Mouse (Mus musculus): ENCODE results near the gene Slc12a7. TPM values are rescaled to one million over a fixed set of nuclear protein-coding genes. Genes with fewer than 3 reads are reported as not detected.
A peak's percentile ranks its signal among the peaks of the same experiment; 100 is the strongest.
"Not testable (repeated sequence)": the region's sequence is repeated elsewhere in the genome, so short reads cannot be mapped to it uniquely, and the experiment has no call there.

Gene Slc12a7
- polyA plus RNA-seq, 1 experiment from 2014 or later = 9.2 TPM

DNA sequence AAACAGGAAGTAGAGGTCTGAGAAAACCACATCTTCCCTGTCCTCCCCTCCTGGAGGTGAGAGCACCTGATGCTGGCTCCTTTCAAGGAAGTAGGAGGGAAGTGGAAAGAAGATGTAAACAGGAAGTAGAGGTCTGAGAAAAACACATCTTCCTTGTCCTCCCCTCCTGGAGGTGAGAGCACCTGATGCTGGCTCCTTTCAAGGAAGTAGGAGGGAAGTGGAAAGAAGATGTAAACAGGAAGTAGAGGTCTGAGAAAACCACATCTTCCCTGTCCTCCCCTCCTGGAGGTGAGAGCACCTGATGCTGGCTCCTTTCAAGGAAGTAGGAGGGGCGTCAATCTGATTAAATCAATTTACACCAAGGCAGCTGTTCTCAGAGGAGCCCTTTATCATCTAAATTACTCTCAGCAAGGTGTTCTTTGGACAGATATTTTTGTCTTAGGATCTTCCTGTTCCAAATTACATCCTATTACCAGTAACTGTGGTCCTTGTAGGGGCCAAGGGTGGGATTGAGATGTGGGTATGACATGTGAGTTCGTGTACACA, 7.6 kb downstream of the Slc12a7 start:
- not testable (repeated sequence) for H3K4me3 ChIP-seq (replicated peaks); H3K9me3 ChIP-seq (replicated peaks); H3K9ac ChIP-seq; H3K36me3 ChIP-seq (replicated peaks); H3K27me3 ChIP-seq; H3K27ac ChIP-seq (replicated peaks); H3K4me1 ChIP-seq (replicated peaks); ATAC-seq (ENCODE audit: insufficient read depth); H3K4me2 ChIP-seq
- WGBS (ENCODE audit: insufficient replicate concordance) = 35% methylated on average over 2 of the region's 2 CpGs

DNA sequence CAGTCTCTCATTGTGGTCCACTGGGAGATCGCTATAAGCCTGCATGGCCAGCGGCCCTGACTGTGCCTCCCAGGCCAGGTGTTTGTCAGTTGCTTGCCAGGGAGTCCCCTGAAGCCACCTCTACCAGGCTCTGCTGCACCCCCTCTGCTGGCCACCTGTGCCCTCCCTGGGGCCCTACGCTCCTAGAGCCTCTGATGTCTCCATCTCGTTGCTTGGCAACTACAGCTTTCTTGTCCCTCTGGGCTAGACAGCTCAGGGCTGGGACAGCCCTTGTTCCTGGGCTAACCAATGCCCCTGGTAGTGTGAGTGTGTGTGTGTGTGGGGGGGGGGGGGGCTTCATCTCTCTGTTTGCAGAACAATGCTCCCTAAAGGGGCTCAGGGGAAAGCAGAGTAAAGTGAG, 10.1 kb downstream of the Slc12a7 start:
- Histone ChIP-seq H3K4me3 (replicated peaks) (no peak overlapping the region), H3K4me1 (replicated peaks) (no peaks in the 10 kb centered on the region), H3K27ac (replicated peaks) (no peak overlapping the region), H3K9ac (no peak overlapping the region), H3K9me3 (replicated peaks) (no peaks in the 10 kb centered on the region), H3K4me2 (no peak overlapping the region), H3K36me3 (replicated peaks) (no peaks in the 10 kb centered on the region), H3K27me3 (no peaks in the 10 kb centered on the region; the same call in none of the 2 replicates)
- WGBS (ENCODE audit: insufficient replicate concordance) = 60% methylated on average over 4 of the region's 4 CpGs
- no peak for ATAC-seq (ENCODE audit: insufficient read depth)

DNA sequence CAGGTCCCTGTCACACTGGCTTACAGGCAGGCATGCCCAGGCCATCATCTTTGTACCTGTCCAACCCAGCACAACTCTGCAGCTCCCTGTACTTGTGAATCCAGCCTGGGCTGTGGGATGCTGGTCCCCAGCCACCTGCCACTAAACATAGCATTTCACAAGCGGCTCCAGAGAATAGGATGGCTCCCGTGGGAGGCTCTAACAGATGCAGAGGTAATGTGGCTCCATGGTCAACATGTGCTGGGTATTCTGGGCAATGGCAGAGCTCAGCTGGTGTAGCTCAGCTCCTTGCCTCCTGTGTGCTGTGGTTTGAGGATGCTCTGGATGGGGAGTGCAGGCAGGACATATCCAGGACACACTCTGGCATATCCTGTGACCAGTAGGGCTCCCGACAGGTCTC, 10.8 kb downstream of the Slc12a7 start:
- Histone ChIP-seq H3K4me2 (no peak overlapping the region), H3K4me1 (replicated peaks) (0 out of 2 replicates have a peak, but pooled peaks cover under 1% of the 10 kb centered on the region), H3K36me3 (replicated peaks) (no peaks in the 10 kb centered on the region), H3K27ac (replicated peaks) (no peak overlapping the region), H3K9me3 (replicated peaks) (no peaks in the 10 kb centered on the region), H3K4me3 (replicated peaks) (no peak overlapping the region), H3K27me3 (no peaks in the 10 kb centered on the region; the same call in none of the 2 replicates), H3K9ac (no peak overlapping the region)
- no peak for ATAC-seq (ENCODE audit: insufficient read depth)
- 32% methylated on average over 3 of the region's 3 CpGs for WGBS (ENCODE audit: insufficient replicate concordance)

DNA sequence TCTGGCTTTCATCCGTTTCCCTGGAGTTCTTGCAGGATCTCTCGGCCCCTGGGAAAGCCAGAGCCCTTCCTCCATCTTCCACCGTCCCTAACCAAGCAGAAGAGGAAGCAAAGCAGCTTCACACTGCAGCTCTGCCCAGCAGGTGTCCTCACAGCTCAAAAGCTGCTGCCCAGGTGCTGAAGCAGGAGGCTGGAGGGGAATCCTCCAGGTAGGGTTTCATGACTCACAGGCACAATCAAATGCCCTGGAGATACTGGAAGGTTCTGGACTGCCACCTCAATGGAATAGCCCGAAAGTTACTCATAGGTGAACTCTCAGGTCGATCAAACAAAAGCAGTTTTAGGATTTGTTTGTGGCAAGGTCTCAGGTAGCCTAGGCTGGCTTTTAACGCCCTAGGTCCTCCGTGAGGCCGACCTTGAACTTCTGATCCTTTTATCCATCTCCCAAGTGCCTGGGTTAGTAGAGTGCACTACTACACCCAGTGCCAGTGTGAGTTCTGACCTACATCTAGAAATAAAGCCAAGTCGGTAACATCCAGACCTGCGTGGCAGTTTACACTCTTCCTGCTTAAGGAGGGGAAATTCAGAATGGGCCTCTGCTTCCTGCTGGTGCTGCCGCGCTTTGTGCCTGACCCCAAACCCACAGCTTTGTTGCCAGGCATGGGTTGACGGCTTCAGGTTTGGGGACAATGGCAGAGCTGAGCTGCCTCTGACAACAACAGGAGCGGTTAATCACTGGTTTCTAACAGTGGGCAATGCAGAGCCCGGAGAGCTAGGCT, 16.0 kb downstream of the Slc12a7 start:
- Histone ChIP-seq H3K27me3 (peaks cover 5% of the 10 kb centered on the region), H3K4me1 (replicated peaks) (0 out of 2 replicates have a peak, but pooled peaks cover 3% of the 10 kb centered on the region), H3K9me3 (replicated peaks) (no peaks in the 10 kb centered on the region), H3K27ac (replicated peaks) (no peak overlapping the region; the same call in 1 of the 2 replicates), H3K36me3 (replicated peaks) (no peaks in the 10 kb centered on the region), H3K4me3 (replicated peaks) (no peak overlapping the region), H3K4me2 (no peak overlapping the region), H3K9ac (no peak overlapping the region)
- 17% methylated on average over 15 of the region's 15 CpGs for WGBS (ENCODE audit: insufficient replicate concordance)
- no peak for ATAC-seq (ENCODE audit: insufficient read depth)

DNA sequence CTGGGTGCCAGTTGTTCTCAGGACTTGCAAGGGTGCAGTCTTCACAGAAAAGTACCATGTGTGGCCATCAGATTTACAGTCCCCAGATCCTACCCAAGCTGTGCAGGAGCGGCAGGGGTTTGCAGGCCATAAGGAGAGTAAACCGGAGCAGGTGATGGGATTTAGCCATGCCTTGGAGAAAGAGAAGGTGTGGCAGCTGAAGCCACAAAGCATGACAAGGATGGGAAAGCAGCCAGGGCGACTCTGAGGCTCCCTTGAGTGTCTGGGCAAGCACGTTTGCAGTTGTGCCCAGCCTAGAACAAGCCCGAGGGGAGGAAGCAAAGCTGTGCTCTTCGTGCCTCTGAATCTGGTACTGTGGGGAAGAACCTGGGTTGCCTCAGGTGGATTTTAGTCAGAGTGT, 17.5 kb downstream of the Slc12a7 start:
- Histone ChIP-seq H3K4me1 (replicated peaks) (0 out of 2 replicates have a peak, but pooled peaks cover 3% of the 10 kb centered on the region), H3K4me2 (no peak overlapping the region), H3K9ac (no peak overlapping the region), H3K4me3 (replicated peaks) (no peak overlapping the region), H3K27ac (replicated peaks) (no peak overlapping the region), H3K27me3 (peaks cover 5% of the 10 kb centered on the region; the same call in 1 of the 2 replicates), H3K36me3 (replicated peaks) (no peaks in the 10 kb centered on the region), H3K9me3 (replicated peaks) (no peaks in the 10 kb centered on the region)
- no peak for ATAC-seq (ENCODE audit: insufficient read depth)
- WGBS (ENCODE audit: insufficient replicate concordance) = 54% methylated on average over 6 of the region's 6 CpGs

DNA sequence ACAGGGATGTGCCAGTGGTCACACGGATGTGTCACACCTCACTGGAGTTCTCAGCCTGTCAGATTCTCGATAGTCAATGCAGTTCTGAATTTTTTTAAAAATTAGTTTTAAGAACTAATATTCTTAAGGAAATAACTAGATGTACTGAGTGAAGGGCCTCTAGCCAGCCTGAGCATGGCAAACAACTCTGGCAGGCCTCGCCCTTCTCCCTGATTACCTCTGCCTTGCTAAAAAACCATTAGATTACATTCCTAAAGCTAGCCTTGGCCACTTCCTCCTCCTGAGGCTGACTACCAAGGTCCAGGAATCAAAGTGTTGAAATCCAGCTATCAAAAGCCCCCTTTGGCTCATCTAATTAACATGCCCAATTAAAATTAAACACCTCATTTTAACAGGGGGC, 18.4 kb downstream of the Slc12a7 start:
- H3K27me3 ChIP-seq = peaks cover 5% of the 10 kb centered on the region; the same call in 1 of the 2 replicates
- H3K27ac ChIP-seq (replicated peaks) = no peak overlapping the region
- H3K9me3 ChIP-seq (replicated peaks) = no peaks in the 10 kb centered on the region
- 0 out of 2 replicates have a peak, but pooled peaks cover 3% of the 10 kb centered on the region for H3K4me1 ChIP-seq (replicated peaks)
- no peak overlapping the region for H3K4me2 ChIP-seq
- WGBS (ENCODE audit: insufficient replicate concordance) = 62% methylated on average over 3 of the region's 3 CpGs
- H3K4me3 ChIP-seq (replicated peaks) = no peak overlapping the region
- no peak overlapping the region for H3K9ac ChIP-seq
- H3K36me3 ChIP-seq (replicated peaks) = no peaks in the 10 kb centered on the region
- ATAC-seq (ENCODE audit: insufficient read depth) = no peak

DNA sequence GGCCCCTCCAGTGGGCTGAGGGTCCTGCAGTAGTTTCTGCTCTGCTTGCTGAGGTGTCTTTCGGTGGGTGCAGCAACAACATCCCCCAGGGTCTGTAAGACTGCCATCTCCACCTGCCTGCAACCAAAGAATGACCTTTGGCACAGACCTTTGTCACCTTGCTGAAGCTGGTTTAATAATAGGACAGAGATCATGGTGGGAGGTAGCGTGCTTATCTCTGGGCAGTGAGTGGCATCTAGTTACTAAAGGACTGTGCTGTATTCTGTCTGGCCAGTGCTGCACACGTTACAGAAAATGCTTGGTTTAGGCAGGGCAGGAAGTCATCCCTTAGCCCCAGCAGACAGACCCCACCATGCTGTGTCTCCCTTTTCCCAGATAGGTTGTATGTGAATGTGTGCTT, 22.9 kb downstream of the Slc12a7 start:
- Histone ChIP-seq H3K4me3 (replicated peaks) (no peak overlapping the region), H3K27ac (replicated peaks) (no peak overlapping the region), H3K4me2 (no peak overlapping the region), H3K36me3 (replicated peaks) (no peaks in the 10 kb centered on the region), H3K4me1 (replicated peaks) (peaks cover 4% of the 10 kb centered on the region; the same call in 1 of the 2 replicates), H3K9ac (no peak overlapping the region), H3K27me3 (no peaks in the 10 kb centered on the region), H3K9me3 (replicated peaks) (no peaks in the 10 kb centered on the region)
- 36% methylated on average over 3 of the region's 3 CpGs for WGBS (ENCODE audit: insufficient replicate concordance)
- ATAC-seq (ENCODE audit: insufficient read depth) = peak; percentile 29; the same call in 1 of the 2 replicates

DNA sequence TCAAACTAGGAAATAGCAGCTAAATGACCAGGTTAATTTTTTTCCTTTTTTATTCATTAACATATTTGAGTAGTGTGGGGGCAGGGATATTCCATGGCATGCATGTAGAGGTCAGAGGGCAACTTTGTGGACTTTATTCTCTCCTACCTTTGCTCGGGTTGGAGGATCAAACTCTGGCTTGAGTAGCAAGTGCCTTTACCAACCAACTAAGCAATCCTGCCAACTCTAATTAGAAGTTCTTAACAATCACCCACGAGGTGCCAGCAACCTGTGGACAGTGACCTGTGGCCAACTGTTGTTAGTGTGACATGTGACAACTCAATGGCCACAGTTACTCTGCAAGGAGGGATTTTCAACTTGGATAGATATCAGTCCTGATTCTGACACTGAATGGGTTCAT, 24.0 kb downstream of the Slc12a7 start:
- Histone ChIP-seq H3K27ac (replicated peaks) (no peak overlapping the region), H3K4me2 (no peak overlapping the region), H3K9ac (no peak overlapping the region), H3K9me3 (replicated peaks) (no peaks in the 10 kb centered on the region), H3K4me3 (replicated peaks) (no peak overlapping the region), H3K4me1 (replicated peaks) (peaks cover 4% of the 10 kb centered on the region; the same call in 1 of the 2 replicates), H3K36me3 (replicated peaks) (no peaks in the 10 kb centered on the region), H3K27me3 (no peaks in the 10 kb centered on the region)
- no peak for ATAC-seq (ENCODE audit: insufficient read depth)
- 35% methylated on average over 2 of the region's 2 CpGs for WGBS (ENCODE audit: insufficient replicate concordance)

DNA sequence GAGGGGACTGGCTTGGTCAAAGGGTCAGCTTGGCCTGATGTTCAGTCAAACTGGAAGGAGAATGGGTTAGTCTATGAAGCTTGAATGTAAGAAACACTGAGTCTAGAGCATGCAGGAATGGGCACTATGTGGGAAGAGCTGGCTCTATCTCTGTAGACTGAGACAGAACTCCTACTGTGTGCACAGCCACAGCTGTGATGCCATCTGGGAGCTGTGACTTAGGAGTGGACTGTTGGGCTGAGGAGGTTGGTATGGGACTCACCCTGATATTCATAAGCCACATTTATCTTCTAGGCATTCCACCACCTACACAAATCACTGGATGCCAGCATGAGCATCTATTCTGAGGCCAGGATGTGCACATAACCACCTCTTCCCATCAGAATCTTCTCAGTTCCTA, 24.5 kb downstream of the Slc12a7 start:
- Histone ChIP-seq H3K27ac (replicated peaks) (no peak overlapping the region), H3K9me3 (replicated peaks) (no peaks in the 10 kb centered on the region), H3K36me3 (replicated peaks) (no peaks in the 10 kb centered on the region), H3K4me3 (replicated peaks) (no peak overlapping the region), H3K4me2 (no peak overlapping the region), H3K4me1 (replicated peaks) (peaks cover 4% of the 10 kb centered on the region; the same call in 1 of the 2 replicates), H3K9ac (no peak overlapping the region), H3K27me3 (no peaks in the 10 kb centered on the region)
- ATAC-seq (ENCODE audit: insufficient read depth) = no peak

DNA sequence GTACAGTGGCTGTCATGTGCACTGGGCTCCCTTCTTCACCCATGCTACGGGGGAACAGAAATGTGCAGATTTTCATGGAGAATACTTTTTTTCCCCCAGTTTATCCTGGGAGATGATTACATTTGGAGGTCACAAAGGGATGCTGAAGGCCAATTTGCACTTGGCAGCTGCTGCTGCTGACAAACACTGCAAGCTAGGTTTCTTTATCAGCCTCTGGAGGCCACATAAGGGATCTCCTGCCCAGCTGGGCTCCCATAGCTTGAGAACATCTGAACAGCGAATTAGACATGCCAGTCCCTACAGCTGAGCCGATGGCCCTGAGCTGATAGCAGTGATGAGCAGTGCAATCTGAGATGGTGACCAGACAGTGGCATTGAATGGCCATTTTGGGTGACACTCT, 26.7 kb downstream of the Slc12a7 start:
- 61% methylated on average over 3 of the region's 3 CpGs for WGBS (ENCODE audit: insufficient replicate concordance)
- Histone ChIP-seq H3K36me3 (replicated peaks) (no peaks in the 10 kb centered on the region), H3K27me3 (no peaks in the 10 kb centered on the region), H3K4me2 (no peak overlapping the region), H3K27ac (replicated peaks) (no peak overlapping the region), H3K4me3 (replicated peaks) (no peak overlapping the region), H3K9ac (no peak overlapping the region), H3K4me1 (replicated peaks) (peaks cover 23% of the 10 kb centered on the region), H3K9me3 (replicated peaks) (no peaks in the 10 kb centered on the region)
- no peak for ATAC-seq (ENCODE audit: insufficient read depth)

DNA sequence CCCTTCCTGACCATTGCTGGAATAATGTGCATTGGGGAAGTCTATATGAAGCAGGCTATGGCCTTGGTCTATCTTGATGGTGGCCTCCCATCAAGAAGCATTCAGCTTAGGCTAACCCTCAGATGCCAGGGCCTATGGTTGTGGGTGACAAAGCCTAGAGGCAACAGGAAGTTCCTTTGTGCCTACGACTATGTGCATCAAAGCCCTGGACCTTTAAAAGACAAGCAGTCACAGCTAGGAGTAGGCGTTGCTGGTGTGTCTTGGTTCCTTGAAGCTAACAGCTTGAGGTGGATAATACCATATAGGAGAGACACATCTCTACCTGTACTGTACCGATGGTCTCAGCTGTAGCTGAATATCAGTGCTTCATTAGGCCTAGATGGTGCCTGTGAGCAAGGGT, 27.2 kb downstream of the Slc12a7 start:
- Histone ChIP-seq H3K4me2 (no peak overlapping the region), H3K27me3 (no peaks in the 10 kb centered on the region), H3K9me3 (replicated peaks) (no peaks in the 10 kb centered on the region), H3K4me3 (replicated peaks) (no peak overlapping the region), H3K27ac (replicated peaks) (no peak overlapping the region), H3K9ac (no peak overlapping the region), H3K4me1 (replicated peaks) (peaks cover 24% of the 10 kb centered on the region), H3K36me3 (replicated peaks) (no peaks in the 10 kb centered on the region)
- ATAC-seq (ENCODE audit: insufficient read depth) = no peak
- 68% methylated on average over 3 of the region's 3 CpGs for WGBS (ENCODE audit: insufficient replicate concordance)

Measured in liver, embryonic 15.5 days (tissue).